Mouse (Mus musculus): ENCODE data around the gene Nsun4. TPM values are rescaled to one million over a fixed set of nuclear protein-coding genes. Genes with fewer than 3 reads are reported as not detected.
A peak's percentile ranks its signal among the peaks of the same experiment; 100 is the strongest.

The Nsun4 gene
- polyA plus RNA-seq, 1 experiment from 2014 or later, result 15.0 TPM

- H3K4me2 ChIP-seq (replicated peaks), result no peak overlapping the region
- ATAC-seq (replicated peaks), result no peak
- H3K36me3 ChIP-seq, result no peaks in the 10 kb centered on the region
- no peaks in the 10 kb centered on the region for H3K4me1 ChIP-seq
- no peak overlapping the region for H3K27ac ChIP-seq (replicated peaks)
- no peak overlapping the region for H3K9ac ChIP-seq (replicated peaks)
- H3K4me3 ChIP-seq, result no peak overlapping the region
- no peaks in the 10 kb centered on the region for H3K27me3 ChIP-seq
- H3K9me3 ChIP-seq, result 0 out of 2 replicates have a peak, but pooled peaks cover 3% of the 10 kb centered on the region
- 65% methylated on average over 2 of the region's 2 CpGs for WGBS
Measured at GRCm38 (mm10) chr4:115995376-115995730, 58.3 kb downstream of the Nsun4 start.

GRCm38 (mm10) chr4:115994662-115995375 lies 58.9 kb downstream of the Nsun4 start:
- no peaks in the 10 kb centered on the region for H3K36me3 ChIP-seq
- no peak for ATAC-seq (replicated peaks)
- no peaks in the 10 kb centered on the region for H3K4me1 ChIP-seq
- 86% methylated on average over 16 of the region's 16 CpGs for WGBS
- no peaks in the 10 kb centered on the region for H3K27me3 ChIP-seq
- H3K9me3 ChIP-seq, result 0 out of 2 replicates have a peak, but pooled peaks cover 3% of the 10 kb centered on the region
- H3K9ac ChIP-seq (replicated peaks), result no peak overlapping the region
- H3K4me3 ChIP-seq, result no peak overlapping the region
- H3K27ac ChIP-seq (replicated peaks), result no peak overlapping the region
- H3K4me2 ChIP-seq (replicated peaks), result no peak overlapping the region

- no peaks in the 10 kb centered on the region for H3K4me1 ChIP-seq
- H3K36me3 ChIP-seq, result no peaks in the 10 kb centered on the region
- 82% methylated on average over 7 of the region's 7 CpGs for WGBS
- no peak overlapping the region for H3K4me3 ChIP-seq
- H3K27me3 ChIP-seq, result peaks cover 8% of the 10 kb centered on the region; the same call in 1 of the 2 replicates
- H3K27ac ChIP-seq (replicated peaks), result no peak overlapping the region
- ATAC-seq (replicated peaks), result no peak
- no peak overlapping the region for H3K9ac ChIP-seq (replicated peaks)
- H3K4me2 ChIP-seq (replicated peaks), result no peak overlapping the region
- H3K9me3 ChIP-seq, result 0 out of 2 replicates have a peak, but pooled peaks cover 3% of the 10 kb centered on the region
Measured at GRCm38 (mm10) chr4:115989382-115989781, 64.3 kb downstream of the Nsun4 start.

GRCm38 (mm10) chr4:115987858-115988530 lies 65.7 kb downstream of the Nsun4 start:
- Histone ChIP-seq H3K27ac (replicated peaks) (no peak overlapping the region), H3K4me3 (no peak overlapping the region), H3K4me1 (0 out of 2 replicates have a peak, but pooled peaks cover 2% of the 10 kb centered on the region), H3K9ac (replicated peaks) (no peak overlapping the region), H3K36me3 (no peaks in the 10 kb centered on the region), H3K9me3 (0 out of 2 replicates have a peak, but pooled peaks cover 3% of the 10 kb centered on the region), H3K4me2 (replicated peaks) (no peak overlapping the region), H3K27me3 (peaks cover 19% of the 10 kb centered on the region)
- 79% methylated on average over 5 of the region's 5 CpGs for WGBS
- ATAC-seq (replicated peaks), result no peak

- H3K9ac ChIP-seq (replicated peaks), result no peak overlapping the region
- 0 out of 2 replicates have a peak, but pooled peaks cover 3% of the 10 kb centered on the region for H3K9me3 ChIP-seq
- WGBS, result 87% methylated on average over 1 of the region's 1 CpGs
- H3K4me2 ChIP-seq (replicated peaks), result no peak overlapping the region
- peaks cover 19% of the 10 kb centered on the region for H3K27me3 ChIP-seq
- H3K4me1 ChIP-seq, result 0 out of 2 replicates have a peak, but pooled peaks cover 2% of the 10 kb centered on the region
- no peak for ATAC-seq (replicated peaks)
- H3K27ac ChIP-seq (replicated peaks), result no peak overlapping the region
- H3K4me3 ChIP-seq, result no peak overlapping the region
- H3K36me3 ChIP-seq, result no peaks in the 10 kb centered on the region
Measured at GRCm38 (mm10) chr4:115987436-115987835, 66.2 kb downstream of the Nsun4 start.

GRCm38 (mm10) chr4:115984967-115985366 lies 68.7 kb downstream of the Nsun4 start:
- Histone ChIP-seq H3K9ac (replicated peaks) (no peak overlapping the region), H3K9me3 (no peaks in the 10 kb centered on the region), H3K36me3 (no peaks in the 10 kb centered on the region), H3K27me3 (peaks cover 38% of the 10 kb centered on the region), H3K4me2 (replicated peaks) (no peak overlapping the region), H3K4me3 (no peak overlapping the region), H3K4me1 (0 out of 2 replicates have a peak, but pooled peaks cover 2% of the 10 kb centered on the region), H3K27ac (replicated peaks) (no peak overlapping the region)
- WGBS, result 35% methylated on average over 8 of the region's 8 CpGs
- ATAC-seq (replicated peaks), result no peak

GRCm38 (mm10) chr4:115984111-115984510 lies 69.6 kb downstream of the Nsun4 start:
- H3K27me3 ChIP-seq, result peaks cover 47% of the 10 kb centered on the region
- no peaks in the 10 kb centered on the region for H3K36me3 ChIP-seq
- 0 out of 2 replicates have a peak, but pooled peaks have one; percentile 35 for ATAC-seq (replicated peaks)
- no peaks in the 10 kb centered on the region for H3K9me3 ChIP-seq
- H3K4me3 ChIP-seq, result no peak overlapping the region
- no peak overlapping the region for H3K4me2 ChIP-seq (replicated peaks)
- H3K4me1 ChIP-seq, result peaks cover 10% of the 10 kb centered on the region
- no peak overlapping the region for H3K9ac ChIP-seq (replicated peaks)
- WGBS, result 2% methylated on average over 13 of the region's 13 CpGs
- H3K27ac ChIP-seq (replicated peaks), result no peak overlapping the region

Other genes starting within 250 kb of the Nsun4 start
- gene Mob3c, start 225.8 kb downstream of the Nsun4 start, polyA plus RNA-seq (2015; fragmentation: Nextera tagmentation; extraction: Ambion mirVana), result 5.2 and 5.9 TPM in 2 replicates
- gene Mknk1, start 214.7 kb downstream of the Nsun4 start, polyA plus RNA-seq (2015; fragmentation: Nextera tagmentation; extraction: Ambion mirVana), result 22.1 and 24.8 TPM in 2 replicates
- not detected in 2 replicates for gene Kncn, start 169.5 kb downstream of the Nsun4 start, polyA plus RNA-seq (2015; fragmentation: Nextera tagmentation; extraction: Ambion mirVana)
- 0.20 TPM in 1 of 2 replicates, not detected in the other for gene 6430628N08Rik, start 163.2 kb downstream of the Nsun4 start, polyA plus RNA-seq (2015; fragmentation: Nextera tagmentation; extraction: Ambion mirVana)
- 0.23 TPM in 1 of 2 replicates, not detected in the other for gene Dmbx1, start 114.0 kb downstream of the Nsun4 start, polyA plus RNA-seq (2015; fragmentation: Nextera tagmentation; extraction: Ambion mirVana)
- gene Faah, start 36.0 kb downstream of the Nsun4 start, polyA plus RNA-seq (2015; fragmentation: Nextera tagmentation; extraction: Ambion mirVana), result 11.0 and 12.7 TPM in 2 replicates
- gene Uqcrh, start 21.2 kb upstream of the Nsun4 start, polyA plus RNA-seq (2015; fragmentation: Nextera tagmentation; extraction: Ambion mirVana), result 423 and 473 TPM in 2 replicates
- gene Lrrc41, start 21.4 kb upstream of the Nsun4 start, polyA plus RNA-seq (2015; fragmentation: Nextera tagmentation; extraction: Ambion mirVana), result 64.5 and 66.3 TPM in 2 replicates
- gene Rad54l, start 69.8 kb upstream of the Nsun4 start, polyA plus RNA-seq (2015; fragmentation: Nextera tagmentation; extraction: Ambion mirVana), result 21.2 and 23.0 TPM in 2 replicates
- gene Pomgnt1, start 70.0 kb upstream of the Nsun4 start, polyA plus RNA-seq (2015; fragmentation: Nextera tagmentation; extraction: Ambion mirVana), result 63.5 and 66.1 TPM in 2 replicates
- 2.4 TPM in 2 replicates for gene Lurap1, start 97.5 kb upstream of the Nsun4 start, polyA plus RNA-seq (2015; fragmentation: Nextera tagmentation; extraction: Ambion mirVana)
- 0.28 TPM in 1 of 2 replicates, not detected in the other for gene Tspan1, start 113.7 kb upstream of the Nsun4 start, polyA plus RNA-seq (2015; fragmentation: Nextera tagmentation; extraction: Ambion mirVana)
- not detected in 2 replicates for gene 1700042G07Rik, start 119.5 kb upstream of the Nsun4 start, polyA plus RNA-seq (2015; fragmentation: Nextera tagmentation; extraction: Ambion mirVana)
- gene Gm49337, start 119.5 kb upstream of the Nsun4 start, polyA plus RNA-seq (2015; fragmentation: Nextera tagmentation; extraction: Ambion mirVana), result not detected in 2 replicates
- gene Pik3r3, start 167.7 kb upstream of the Nsun4 start, polyA plus RNA-seq (2015; fragmentation: Nextera tagmentation; extraction: Ambion mirVana), result 80.2 and 81.1 TPM in 2 replicates

Measured in forebrain, embryonic 15.5 days (tissue).